Mouse (Mus musculus): ENCODE data around the gene Mylpf. TPM values are rescaled to one million over a fixed set of nuclear protein-coding genes. Genes with fewer than 3 reads are reported as not detected.

Mylpf gene
- polyA plus RNA-seq, 1 experiment: not detected

GRCm38 (mm10) chr7:127218670-127219069 lies 10.0 kb downstream of the Mylpf start:
- no peak overlapping the region for H3K4me3 ChIP-seq (ENCODE audit: insufficient read depth, low read depth, low read length)
- no peak for TF ChIP-seq CTCF (IDR thresholded peaks at IDR 0.05; ENCODE audit: insufficient read depth, low read depth, low read length)
- TF ChIP-seq POLR2A (IDR thresholded peaks at IDR 0.05; ENCODE audit: insufficient read depth, low read depth, low read length): no peak
- peaks cover 8% of the 10 kb centered on the region for H3K4me1 ChIP-seq (ENCODE audit: control insufficient read depth, insufficient read depth, low read length)
- WGBS: 96% methylated on average over 4 of the region's 4 CpGs
- no peak overlapping the region for H3K27ac ChIP-seq (ENCODE audit: insufficient read depth, low read depth, low read length)

GRCm38 (mm10) chr7:127220440-127220839 lies 11.8 kb downstream of the Mylpf start:
- Histone ChIP-seq H3K27ac (ENCODE audit: insufficient read depth, low read depth, low read length) (no peak overlapping the region), H3K4me1 (ENCODE audit: control insufficient read depth, insufficient read depth, low read length) (no peaks in the 10 kb centered on the region), H3K4me3 (ENCODE audit: insufficient read depth, low read depth, low read length) (no peak overlapping the region)
- TF ChIP-seq CTCF (IDR thresholded peaks at IDR 0.05; ENCODE audit: insufficient read depth, low read depth, low read length) (no peak), POLR2A (IDR thresholded peaks at IDR 0.05; ENCODE audit: insufficient read depth, low read depth, low read length) (no peak)
- WGBS: 84% methylated on average over 6 of the region's 6 CpGs

DNA sequence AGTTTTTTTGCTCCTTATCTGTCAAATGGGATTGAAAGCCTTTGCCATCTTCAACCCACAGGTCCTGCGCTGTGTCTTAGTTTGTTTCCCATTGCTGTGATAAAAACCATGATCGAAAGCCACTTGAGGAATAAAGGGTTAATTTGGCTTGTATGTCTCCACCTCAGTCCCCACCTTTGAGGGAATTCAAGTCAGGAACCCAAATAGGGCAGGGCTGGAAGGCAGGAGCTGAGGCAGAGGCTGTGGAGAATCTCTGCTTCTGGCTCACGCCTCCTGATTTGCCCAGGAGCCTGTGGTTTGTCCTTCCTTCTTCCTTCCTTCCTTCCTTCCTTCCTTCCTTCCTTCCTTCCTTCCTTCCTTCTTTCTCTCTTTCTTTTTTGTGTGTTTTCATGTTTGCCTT lies 14.4 kb downstream of the Mylpf start:
- no peaks in the 10 kb centered on the region for H3K4me1 ChIP-seq (ENCODE audit: control insufficient read depth, insufficient read depth, low read length)
- no peak overlapping the region for H3K27ac ChIP-seq (ENCODE audit: insufficient read depth, low read depth, low read length)
- WGBS: over 99% methylated on average over 3 of the region's 3 CpGs
- no peak overlapping the region for H3K4me3 ChIP-seq (ENCODE audit: insufficient read depth, low read depth, low read length)
- TF ChIP-seq POLR2A (IDR thresholded peaks at IDR 0.05; ENCODE audit: insufficient read depth, low read depth, low read length) (no peak), CTCF (IDR thresholded peaks at IDR 0.05; ENCODE audit: insufficient read depth, low read depth, low read length) (no peak)

GRCm38 (mm10) chr7:127223515-127224478 lies 15.1 kb downstream of the Mylpf start:
- 88% methylated on average over 6 of the region's 6 CpGs for WGBS

DNA sequence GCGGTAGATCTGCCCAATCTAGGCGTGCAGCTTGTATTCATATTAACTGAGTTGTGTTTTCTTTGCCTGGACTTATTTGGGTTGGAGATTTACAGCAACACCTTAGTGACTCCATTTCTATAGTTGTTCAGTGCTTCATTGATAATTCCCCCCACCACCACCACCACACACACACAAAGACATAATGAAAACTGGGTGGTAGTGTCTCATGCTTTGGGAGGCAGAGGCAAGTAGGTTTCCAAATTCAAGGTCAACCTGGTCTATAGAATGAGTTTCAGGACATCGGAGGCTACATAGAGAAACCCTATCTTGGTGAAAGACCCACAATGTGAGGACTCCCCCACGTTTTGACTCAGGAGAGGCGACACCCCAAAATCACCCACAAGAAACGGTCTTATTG lies 15.9 kb downstream of the Mylpf start:
- no peak overlapping the region for H3K27ac ChIP-seq (ENCODE audit: insufficient read depth, low read depth, low read length)
- no peak overlapping the region for H3K4me3 ChIP-seq (ENCODE audit: insufficient read depth, low read depth, low read length)
- 94% methylated on average over 6 of the region's 6 CpGs for WGBS
- TF ChIP-seq CTCF (IDR thresholded peaks at IDR 0.05; ENCODE audit: insufficient read depth, low read depth, low read length) (no peak), POLR2A (IDR thresholded peaks at IDR 0.05; ENCODE audit: insufficient read depth, low read depth, low read length) (no peak)
- no peaks in the 10 kb centered on the region for H3K4me1 ChIP-seq (ENCODE audit: control insufficient read depth, insufficient read depth, low read length)

More at GRCm38 (mm10) chr7:127223515-127224478, 15.1 kb downstream of the Mylpf start:
- H3K4me1 ChIP-seq (ENCODE audit: control insufficient read depth, insufficient read depth, low read length): no peaks in the 10 kb centered on the region
- TF ChIP-seq CTCF (IDR thresholded peaks at IDR 0.05; ENCODE audit: insufficient read depth, low read depth, low read length) (no peak), POLR2A (IDR thresholded peaks at IDR 0.05; ENCODE audit: insufficient read depth, low read depth, low read length) (no peak)
- no peak overlapping the region for H3K27ac ChIP-seq (ENCODE audit: insufficient read depth, low read depth, low read length)
- H3K4me3 ChIP-seq (ENCODE audit: insufficient read depth, low read depth, low read length): no peak overlapping the region

DNA sequence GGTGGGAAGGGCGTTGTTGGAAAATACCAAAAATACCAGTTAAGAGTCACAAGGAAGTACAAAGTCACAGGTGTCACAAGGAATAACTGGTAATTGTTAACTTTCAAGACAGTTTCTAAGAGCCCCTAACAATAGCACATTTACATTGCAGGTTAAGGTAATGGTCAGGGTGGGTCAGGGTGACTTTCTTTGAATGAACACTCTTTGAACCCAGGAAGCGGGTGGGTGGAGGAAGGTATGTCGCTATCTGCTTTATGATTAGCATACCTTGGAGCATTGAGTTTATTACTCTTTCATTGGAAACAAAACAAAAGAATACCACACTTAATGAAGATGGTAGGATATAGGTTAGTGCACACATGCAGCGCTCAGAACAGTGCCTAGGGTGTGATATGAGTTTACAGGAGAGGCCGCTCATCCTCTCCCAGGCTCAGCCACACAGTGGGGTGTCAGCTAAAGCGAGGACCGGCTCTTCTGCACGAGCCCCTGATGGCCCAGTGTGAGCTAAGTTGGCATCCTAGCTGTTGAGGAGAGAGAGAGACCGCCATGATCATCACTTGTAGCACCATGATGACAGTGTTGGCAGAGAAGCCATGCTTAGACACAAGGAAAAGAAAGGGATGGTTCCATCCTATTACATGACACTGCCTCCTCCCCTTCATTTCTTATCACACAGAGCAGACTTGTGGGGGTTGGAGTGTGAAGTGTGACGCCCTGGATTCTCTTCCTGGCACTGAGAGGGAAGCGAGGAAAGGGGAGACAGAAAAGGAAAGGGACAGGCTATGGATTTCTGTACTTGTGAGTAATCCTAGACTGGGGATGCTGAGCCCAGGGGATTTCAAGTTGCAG lies 16.7 kb downstream of the Mylpf start:
- 80% methylated on average over 11 of the region's 11 CpGs for WGBS
- H3K4me3 ChIP-seq (ENCODE audit: insufficient read depth, low read depth, low read length): no peak overlapping the region
- no peak overlapping the region for H3K27ac ChIP-seq (ENCODE audit: insufficient read depth, low read depth, low read length)
- H3K4me1 ChIP-seq (ENCODE audit: control insufficient read depth, insufficient read depth, low read length): no peaks in the 10 kb centered on the region
- TF ChIP-seq CTCF (IDR thresholded peaks at IDR 0.05; ENCODE audit: insufficient read depth, low read depth, low read length) (no peak), POLR2A (IDR thresholded peaks at IDR 0.05; ENCODE audit: insufficient read depth, low read depth, low read length) (no peak)

- TF ChIP-seq CTCF (IDR thresholded peaks at IDR 0.05; ENCODE audit: insufficient read depth, low read depth, low read length) (0 out of 2 replicates have a peak, but pooled peaks have one; percentile 26), POLR2A (IDR thresholded peaks at IDR 0.05; ENCODE audit: insufficient read depth, low read depth, low read length) (no peak)
- no peak overlapping the region for H3K27ac ChIP-seq (ENCODE audit: insufficient read depth, low read depth, low read length)
- 55% methylated on average over 4 of the region's 4 CpGs for WGBS
- H3K4me3 ChIP-seq (ENCODE audit: insufficient read depth, low read depth, low read length): no peak overlapping the region
- H3K4me1 ChIP-seq (ENCODE audit: control insufficient read depth, insufficient read depth, low read length): peaks cover 11% of the 10 kb centered on the region
These were observed 20.1 kb downstream of the Mylpf start for GRCm38 (mm10) chr7:127228615-127229303.

DNA sequence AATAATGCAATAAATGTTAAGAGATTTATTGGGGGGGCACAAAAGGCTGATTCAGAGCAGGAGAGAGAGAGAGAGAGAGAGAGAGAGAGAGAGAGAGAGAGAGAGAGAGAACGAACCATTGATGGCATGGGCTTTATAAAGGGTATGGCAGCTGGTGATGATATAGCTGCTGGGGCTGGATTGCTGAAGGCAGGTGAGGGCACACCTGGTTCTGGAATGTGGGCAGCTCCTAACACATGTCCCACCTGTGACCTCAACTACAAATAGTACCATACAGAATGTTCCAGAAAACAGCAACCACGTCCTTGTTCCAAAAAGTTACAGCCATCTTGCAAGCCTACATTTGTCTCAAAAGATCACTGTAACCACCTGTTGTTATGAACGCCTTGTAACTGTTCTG lies 22.7 kb downstream of the Mylpf start:
- peaks cover 11% of the 10 kb centered on the region for H3K4me1 ChIP-seq (ENCODE audit: control insufficient read depth, insufficient read depth, low read length)
- 30% methylated on average over 3 of the region's 3 CpGs for WGBS
- TF ChIP-seq POLR2A (IDR thresholded peaks at IDR 0.05; ENCODE audit: insufficient read depth, low read depth, low read length): no peak
- TF ChIP-seq CTCF (IDR thresholded peaks at IDR 0.05; ENCODE audit: insufficient read depth, low read depth, low read length): no peak
- no peak overlapping the region for H3K27ac ChIP-seq (ENCODE audit: insufficient read depth, low read depth, low read length)
- no peak overlapping the region for H3K4me3 ChIP-seq (ENCODE audit: insufficient read depth, low read depth, low read length)
